Comparison of ENCODE assay signal across 35 mouse cellular contexts in genomic region chr13:101849416-101849815, GRCm38 (mm10).
"Had no signal": no experiment of that assay in that cellular context is flagged by ENCODE, and none has a peak within 500 bp of the region (broad histone marks: within the 10 kb centered on the region; RNA-seq: fewer than 3 reads in every experiment).

No protein-coding gene starts in this region.

- H3K36me3 ChIP-seq: heart, embryonic 10.5 days; heart, embryonic 12.5 days; heart, embryonic 13.5 days; heart, embryonic 15.5 days; hindbrain, embryonic 10.5 days; hindbrain, embryonic 12.5 days; hindbrain, embryonic 13.5 days; hindbrain, embryonic 15.5 days; intestine, embryonic 15.5 days; kidney, embryonic 15.5 days had no signal

- H3K27ac ChIP-seq: heart, adult 2 months; heart, embryonic 10.5 days; heart, embryonic 13.5 days; heart, embryonic 15.5 days; hindbrain, embryonic 10.5 days; hindbrain, embryonic 12.5 days; hindbrain, embryonic 13.5 days; hindbrain, embryonic 14.5 days; hindbrain, embryonic 15.5 days; hindbrain, postnatal 0 days; intestine, embryonic 15.5 days; kidney, embryonic 15.5 days; kidney, postnatal 0 days; layer of hippocampus, adult 2 months had no signal

- H3K4me3 ChIP-seq: heart, adult 2 months; heart, embryonic 10.5 days; heart, embryonic 12.5 days; heart, embryonic 13.5 days; heart, embryonic 15.5 days; hindbrain, embryonic 10.5 days; hindbrain, embryonic 12.5 days; hindbrain, embryonic 13.5 days; hindbrain, embryonic 15.5 days; intestine, embryonic 15.5 days; kidney, embryonic 15.5 days; layer of hippocampus, adult 2 months had no signal

- H3K27me3 ChIP-seq: heart, embryonic 12.5 days; heart, embryonic 13.5 days; heart, embryonic 15.5 days; hindbrain, embryonic 12.5 days; hindbrain, embryonic 13.5 days; hindbrain, embryonic 15.5 days; intestine, embryonic 15.5 days; kidney, embryonic 15.5 days had no signal

- H3K9ac ChIP-seq: heart, embryonic 12.5 days; heart, embryonic 13.5 days; heart, embryonic 15.5 days; hindbrain, embryonic 12.5 days; hindbrain, embryonic 13.5 days; hindbrain, embryonic 14.5 days; hindbrain, embryonic 15.5 days; intestine, embryonic 15.5 days; kidney, embryonic 15.5 days had no signal

- H3K9me3 ChIP-seq: heart, embryonic 10.5 days; heart, embryonic 12.5 days; heart, embryonic 13.5 days; heart, embryonic 15.5 days; hindbrain, embryonic 10.5 days; hindbrain, embryonic 12.5 days; hindbrain, embryonic 13.5 days; hindbrain, embryonic 15.5 days; intestine, embryonic 15.5 days; kidney, embryonic 15.5 days had no signal

- H3K4me1 ChIP-seq: heart, embryonic 10.5 days; heart, embryonic 15.5 days; hindbrain, embryonic 10.5 days; hindbrain, embryonic 12.5 days; hindbrain, embryonic 13.5 days; hindbrain, embryonic 15.5 days; intestine, embryonic 15.5 days; kidney, embryonic 15.5 days had no signal

- DNase-seq: heart, adult 2 months; heart, postnatal 10 days; heart, postnatal 14 days; heart, postnatal 36 days; heart, postnatal 4 days; kidney, adult 11 months; kidney, adult 18-20 months; kidney, adult 2 months; kidney, adult 8-10 months; kidney, adult 9 months; kidney, postnatal 10 days; kidney, postnatal 14 days; kidney, postnatal 25 days; kidney, postnatal 36 days; kidney, postnatal 4 days; layer of hippocampus, adult 9-11 months had no signal

- H3K4me2 ChIP-seq: heart, embryonic 11.5 days; heart, embryonic 12.5 days; heart, embryonic 13.5 days; heart, embryonic 15.5 days; hindbrain, embryonic 12.5 days; hindbrain, embryonic 13.5 days; hindbrain, embryonic 14.5 days; hindbrain, embryonic 15.5 days; intestine, embryonic 15.5 days; kidney, embryonic 15.5 days had no signal

- ATAC-seq: hindbrain, embryonic 16.5 days; hindbrain, postnatal 0 days; inflammation-experienced regulatory T-cells, adult 6 months; intestine, embryonic 15.5 days; intestine, embryonic 16.5 days; intestine, postnatal 0 days had no signal
